19 mouse cellular contexts compared by ENCODE assay signal in genomic region chr6:57814436-57814940, GRCm38 (mm10). TPM values are rescaled to one million over a fixed set of nuclear protein-coding genes. Genes with fewer than 3 reads are reported as not detected.
"Had no signal": no experiment of that assay in that cellular context is flagged by ENCODE, and none has a peak within 500 bp of the region (broad histone marks: within the 10 kb centered on the region; RNA-seq: fewer than 3 reads in every experiment).

No protein-coding gene starts in this region.

- ATAC-seq: inflammation-experienced regulatory T-cells, adult 6 months; intestine, postnatal 0 days; liver, embryonic 12.5 days had no signal

- H3K4me3 ChIP-seq: limb, embryonic 15.5 days; liver, embryonic 12.5 days; midbrain, embryonic 10.5 days; myocyte; neural tube, embryonic 15.5 days had no signal

- DNase-seq: kidney, adult 8-10 months; kidney, postnatal 25 days; layer of hippocampus, adult 9-11 months; layer of hippocampus, postnatal 36 days; lung, embryonic 14.5 days; lung, postnatal 10 days; lung, postnatal 4 days; midbrain, embryonic 14.5 days; spleen, adult 18-20 months; thymus, postnatal 36 days had no signal

- H3K27ac ChIP-seq: limb, embryonic 15.5 days; liver, embryonic 12.5 days; midbrain, embryonic 10.5 days; neural tube, embryonic 15.5 days had no signal

RNA-seq across cellular contexts. Expression of gene Vmn1r21, which starts 35.7 kb away (rescaled TPM):
- total RNA-seq: layer of hippocampus, adult 18-20 months; layer of hippocampus, postnatal 36 days; megakaryocyte, adult 5-6 weeks had no signal
